Mouse (Mus musculus): ENCODE measurements around the gene Brms1l. TPM values are rescaled to one million over a fixed set of nuclear protein-coding genes. Genes with fewer than 3 reads are reported as not detected.

Brms1l gene
- polyA plus RNA-seq, 1 experiment from 2014 or later, result 32.1 TPM

GRCm38 (mm10) chr12:55846741-55847140 is 10.6 kb downstream of the Brms1l start:
- no peak overlapping the region for H3K4me2 ChIP-seq
- no peaks in the 10 kb centered on the region for H3K27me3 ChIP-seq (replicated peaks; ENCODE audit: control insufficient read depth, insufficient read depth, low read length)
- no peak overlapping the region for H3K4me3 ChIP-seq (ENCODE audit: low read depth, low read length)
- 66% methylated on average over 1 of the region's 1 CpGs for WGBS
- H3K9ac ChIP-seq (ENCODE audit: low read depth, low read length), result no peak overlapping the region
- H3K4me1 ChIP-seq (replicated peaks; ENCODE audit: control insufficient read depth, insufficient read depth, low read length), result peaks cover 6% of the 10 kb centered on the region
- H3K27ac ChIP-seq (ENCODE audit: low read depth, low read length), result no peak overlapping the region
- DNase-seq (ENCODE audit: low spot score) (no peak), ATAC-seq (replicated peaks; ENCODE audit: low FRiP score) (no peak)
- H3K9me3 ChIP-seq (ENCODE audit: control insufficient read depth, low read length), result peaks cover 3% of the 10 kb centered on the region; the same call in 1 of the 2 replicates
- peaks cover 9% of the 10 kb centered on the region for H3K36me3 ChIP-seq (ENCODE audit: control insufficient read depth, insufficient read depth, low read length)

GRCm38 (mm10) chr12:55847851-55848250 is 11.7 kb downstream of the Brms1l start:
- ATAC-seq (replicated peaks; ENCODE audit: low FRiP score) (no peak), DNase-seq (ENCODE audit: low spot score) (no peak)
- Histone ChIP-seq H3K36me3 (ENCODE audit: control insufficient read depth, insufficient read depth, low read length) (peaks cover 9% of the 10 kb centered on the region), H3K9ac (ENCODE audit: low read depth, low read length) (no peak overlapping the region), H3K4me3 (ENCODE audit: low read depth, low read length) (no peak overlapping the region), H3K27me3 (replicated peaks; ENCODE audit: control insufficient read depth, insufficient read depth, low read length) (no peaks in the 10 kb centered on the region), H3K9me3 (ENCODE audit: control insufficient read depth, low read length) (peaks cover 3% of the 10 kb centered on the region; the same call in 1 of the 2 replicates), H3K27ac (ENCODE audit: low read depth, low read length) (no peak overlapping the region), H3K4me2 (no peak overlapping the region), H3K4me1 (replicated peaks; ENCODE audit: control insufficient read depth, insufficient read depth, low read length) (peaks cover 6% of the 10 kb centered on the region)
- WGBS, result 94% methylated on average over 4 of the region's 4 CpGs

- DNase-seq (ENCODE audit: low spot score) (no peak), ATAC-seq (replicated peaks; ENCODE audit: low FRiP score) (peak; percentile 97)
- peak overlapping the region; percentile 7 for H3K4me2 ChIP-seq
These were observed 14.5 kb downstream of the Brms1l start for GRCm38 (mm10) chr12:55850650-55851049.

DNA sequence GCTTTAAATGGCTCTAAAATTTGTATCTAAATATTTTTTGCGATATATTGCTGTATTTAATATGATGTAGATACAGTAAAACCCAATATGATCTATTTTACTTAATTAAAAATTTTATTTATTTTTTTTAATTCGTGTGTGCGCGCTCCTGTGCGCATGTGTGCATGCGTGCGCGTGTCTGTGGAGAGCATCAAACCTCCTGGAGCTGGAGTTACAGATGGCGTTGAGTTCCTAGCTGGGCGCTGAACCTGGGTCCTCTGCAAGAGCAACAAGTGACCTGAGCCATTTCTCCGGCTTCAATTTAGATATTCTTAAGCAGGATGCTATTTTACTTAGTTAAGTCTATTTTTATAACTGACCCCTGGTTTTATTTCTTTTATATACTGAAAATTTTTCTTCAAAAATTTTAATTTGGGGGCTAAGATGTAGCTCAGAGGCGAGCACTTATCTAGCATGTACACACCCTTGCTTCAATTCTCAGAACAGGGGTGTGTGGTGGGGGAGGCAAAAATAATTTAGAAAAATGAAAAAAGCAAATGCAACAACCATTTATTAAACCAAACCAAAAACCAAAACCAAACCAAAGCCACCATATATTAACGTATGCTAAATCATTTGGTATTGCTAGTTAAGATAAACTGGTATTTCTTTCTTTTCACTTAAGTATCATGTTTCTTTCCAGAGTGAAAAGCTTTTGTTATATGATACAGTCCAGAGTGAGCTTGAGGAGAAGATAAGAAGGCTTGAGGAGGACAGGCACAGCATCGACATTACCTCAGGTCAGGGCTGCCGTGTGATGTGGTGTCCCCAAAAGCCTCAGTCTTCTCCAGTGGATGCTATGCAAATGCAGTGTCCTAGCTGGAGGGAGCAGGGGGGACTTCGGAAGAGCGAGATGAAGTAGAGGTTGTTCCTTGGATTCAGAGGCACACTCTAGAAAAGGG is 23.6 kb downstream of the Brms1l start:
- no peak overlapping the region for H3K4me3 ChIP-seq (ENCODE audit: low read depth, low read length)
- peaks cover 12% of the 10 kb centered on the region for H3K9me3 ChIP-seq (ENCODE audit: control insufficient read depth, low read length)
- peak overlapping the region; percentile 70 for H3K27ac ChIP-seq (ENCODE audit: low read depth, low read length)
- H3K4me1 ChIP-seq (replicated peaks; ENCODE audit: control insufficient read depth, insufficient read depth, low read length), result peaks cover 2% of the 10 kb centered on the region
- WGBS, result 79% methylated on average over 17 of the region's 17 CpGs
- H3K9ac ChIP-seq (ENCODE audit: low read depth, low read length), result peak overlapping the region; percentile 21; the same call in 1 of the 2 replicates
- peaks cover 23% of the 10 kb centered on the region for H3K36me3 ChIP-seq (ENCODE audit: control insufficient read depth, insufficient read depth, low read length)
- ATAC-seq (replicated peaks; ENCODE audit: low FRiP score) (peak; percentile 88), DNase-seq (ENCODE audit: low spot score) (no peak)
- no peaks in the 10 kb centered on the region for H3K27me3 ChIP-seq (replicated peaks; ENCODE audit: control insufficient read depth, insufficient read depth, low read length)
- H3K4me2 ChIP-seq, result peak overlapping the region; percentile 43; the same call in 1 of the 2 replicates

More at GRCm38 (mm10) chr12:55850650-55851049, 14.5 kb downstream of the Brms1l start:
- Histone ChIP-seq H3K36me3 (ENCODE audit: control insufficient read depth, insufficient read depth, low read length) (peaks cover 10% of the 10 kb centered on the region), H3K4me3 (ENCODE audit: low read depth, low read length) (no peak overlapping the region), H3K4me1 (replicated peaks; ENCODE audit: control insufficient read depth, insufficient read depth, low read length) (peaks cover 6% of the 10 kb centered on the region), H3K27ac (ENCODE audit: low read depth, low read length) (peak overlapping the region; percentile 19; the same call in 1 of the 2 replicates), H3K27me3 (replicated peaks; ENCODE audit: control insufficient read depth, insufficient read depth, low read length) (no peaks in the 10 kb centered on the region), H3K9ac (ENCODE audit: low read depth, low read length) (no peak overlapping the region), H3K9me3 (ENCODE audit: control insufficient read depth, low read length) (peaks cover 3% of the 10 kb centered on the region)

DNA sequence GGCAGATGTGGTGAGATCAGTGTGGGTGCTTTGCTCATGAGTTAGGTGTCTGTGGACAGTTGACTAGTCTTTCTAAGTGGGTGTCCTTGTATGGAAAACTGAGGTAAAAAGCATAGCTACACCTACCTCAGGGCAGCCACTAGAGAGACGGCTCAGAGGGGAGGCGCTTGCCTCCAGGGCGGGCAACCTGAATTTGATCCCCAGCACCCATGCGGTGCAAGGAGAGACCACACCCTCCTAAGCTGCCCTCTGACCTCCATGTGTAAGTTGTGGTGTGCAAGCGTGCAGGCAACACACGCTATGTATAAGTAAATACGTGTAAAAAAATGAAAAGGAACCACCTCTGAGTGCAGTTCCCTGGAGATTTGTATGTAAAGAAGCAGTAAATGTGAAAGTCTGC is 24.5 kb downstream of the Brms1l start:
- no peak for DNase-seq (ENCODE audit: low spot score)
- no peak overlapping the region for H3K4me2 ChIP-seq
- ATAC-seq (replicated peaks; ENCODE audit: low FRiP score), result no peak
- no peak overlapping the region for H3K9ac ChIP-seq (ENCODE audit: low read depth, low read length)
- WGBS, result 81% methylated on average over 7 of the region's 7 CpGs
- peak overlapping the region; percentile 70; the same call in 1 of the 2 replicates for H3K27ac ChIP-seq (ENCODE audit: low read depth, low read length)
- peaks cover 12% of the 10 kb centered on the region for H3K9me3 ChIP-seq (ENCODE audit: control insufficient read depth, low read length)
- peaks cover 24% of the 10 kb centered on the region for H3K36me3 ChIP-seq (ENCODE audit: control insufficient read depth, insufficient read depth, low read length)
- H3K4me3 ChIP-seq (ENCODE audit: low read depth, low read length), result no peak overlapping the region
- no peaks in the 10 kb centered on the region for H3K27me3 ChIP-seq (replicated peaks; ENCODE audit: control insufficient read depth, insufficient read depth, low read length)
- H3K4me1 ChIP-seq (replicated peaks; ENCODE audit: control insufficient read depth, insufficient read depth, low read length), result peaks cover 2% of the 10 kb centered on the region

DNA sequence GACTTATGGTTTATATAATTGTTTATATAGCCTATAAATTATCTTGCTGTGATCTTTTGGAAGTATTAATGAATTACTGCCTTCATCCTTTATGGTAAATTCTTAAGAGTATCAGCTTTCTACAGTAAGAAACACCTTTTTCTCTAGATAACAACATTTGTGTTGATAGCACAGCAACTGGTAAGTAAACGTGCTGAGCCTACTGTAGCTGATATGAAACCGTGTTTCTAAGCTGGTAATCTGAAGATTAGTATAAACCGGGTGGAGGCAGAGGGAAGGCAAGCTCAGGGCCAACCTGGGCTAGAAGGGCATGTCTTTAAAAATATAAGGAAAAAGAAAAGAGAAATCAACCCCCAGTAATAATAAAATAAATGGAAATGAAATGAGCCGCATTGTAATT is 31.6 kb downstream of the Brms1l start:
- no peak overlapping the region for H3K27ac ChIP-seq (ENCODE audit: low read depth, low read length)
- no peaks in the 10 kb centered on the region for H3K4me1 ChIP-seq (replicated peaks; ENCODE audit: control insufficient read depth, insufficient read depth, low read length)
- no peaks in the 10 kb centered on the region for H3K27me3 ChIP-seq (replicated peaks; ENCODE audit: control insufficient read depth, insufficient read depth, low read length)
- H3K4me3 ChIP-seq (ENCODE audit: low read depth, low read length), result no peak overlapping the region
- H3K9me3 ChIP-seq (ENCODE audit: control insufficient read depth, low read length), result no peaks in the 10 kb centered on the region
- H3K9ac ChIP-seq (ENCODE audit: low read depth, low read length), result no peak overlapping the region
- H3K36me3 ChIP-seq (ENCODE audit: control insufficient read depth, insufficient read depth, low read length), result peaks cover 24% of the 10 kb centered on the region
- no peak overlapping the region for H3K4me2 ChIP-seq
- 65% methylated on average over 4 of the region's 4 CpGs for WGBS
- peak; percentile 68 for ATAC-seq (replicated peaks; ENCODE audit: low FRiP score)
- no peak for DNase-seq (ENCODE audit: low spot score)

- no peaks in the 10 kb centered on the region for H3K4me1 ChIP-seq (replicated peaks; ENCODE audit: control insufficient read depth, insufficient read depth, low read length)
- ATAC-seq (replicated peaks; ENCODE audit: low FRiP score) (no peak), DNase-seq (ENCODE audit: low spot score) (no peak)
- H3K9ac ChIP-seq (ENCODE audit: low read depth, low read length), result no peak overlapping the region
- no peak overlapping the region for H3K27ac ChIP-seq (ENCODE audit: low read depth, low read length)
- H3K36me3 ChIP-seq (ENCODE audit: control insufficient read depth, insufficient read depth, low read length), result peaks cover 24% of the 10 kb centered on the region
- no peak overlapping the region for H3K4me3 ChIP-seq (ENCODE audit: low read depth, low read length)
- WGBS, result 77% methylated on average over 5 of the region's 5 CpGs
- H3K4me2 ChIP-seq, result no peak overlapping the region
- no peaks in the 10 kb centered on the region for H3K27me3 ChIP-seq (replicated peaks; ENCODE audit: control insufficient read depth, insufficient read depth, low read length)
- H3K9me3 ChIP-seq (ENCODE audit: control insufficient read depth, low read length), result no peaks in the 10 kb centered on the region
These were observed 33.6 kb downstream of the Brms1l start for GRCm38 (mm10) chr12:55869622-55870322.

DNA sequence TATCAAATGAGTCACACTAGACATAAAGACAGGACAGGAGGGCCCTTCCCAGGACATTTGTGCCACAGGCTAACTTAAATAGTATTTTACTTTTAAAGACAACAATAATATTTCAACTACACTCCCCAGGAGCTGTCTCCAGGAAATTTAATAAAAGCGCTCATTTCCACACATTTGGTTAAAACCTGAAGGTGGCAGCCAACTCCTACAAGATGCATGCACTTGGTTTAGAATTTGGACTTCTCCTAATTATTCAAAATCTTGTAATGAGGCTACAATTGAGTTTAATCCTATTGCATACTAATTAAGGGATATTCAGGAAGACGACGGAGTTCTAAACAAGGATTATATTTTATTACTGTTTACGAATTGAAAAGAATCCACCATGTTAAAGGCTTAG is 49.3 kb downstream of the Brms1l start:
- 89% methylated on average over 4 of the region's 4 CpGs for WGBS
- H3K27ac ChIP-seq (ENCODE audit: low read depth, low read length), result no peak overlapping the region
- H3K4me2 ChIP-seq, result no peak overlapping the region
- no peaks in the 10 kb centered on the region for H3K9me3 ChIP-seq (ENCODE audit: control insufficient read depth, low read length)
- no peaks in the 10 kb centered on the region for H3K4me1 ChIP-seq (replicated peaks; ENCODE audit: control insufficient read depth, insufficient read depth, low read length)
- H3K4me3 ChIP-seq (ENCODE audit: low read depth, low read length), result no peak overlapping the region
- DNase-seq (ENCODE audit: low spot score), result no peak
- H3K9ac ChIP-seq (ENCODE audit: low read depth, low read length), result no peak overlapping the region
- no peaks in the 10 kb centered on the region for H3K36me3 ChIP-seq (ENCODE audit: control insufficient read depth, insufficient read depth, low read length)
- no peak for ATAC-seq (replicated peaks; ENCODE audit: low FRiP score)
- H3K27me3 ChIP-seq (replicated peaks; ENCODE audit: control insufficient read depth, insufficient read depth, low read length), result no peaks in the 10 kb centered on the region
